Mouse (Mus musculus) embryonic facial prominence, embryonic 11.5 days (tissue): ENCODE data around the gene Gigyf1. TPM values are rescaled to one million over a fixed set of nuclear protein-coding genes. Genes with fewer than 3 reads are reported as not detected.

Experiments used
- ATAC-seq: fragments of 200-750 bp; cut with Nextera tagmentation; replicated peaks from 2 replicates; pipeline ENCODE4 v1.8.0; 2017; ENCODE audit warnings: low read depth; ENCODE audit not compliant: insufficient number of reproducible peaks, low FRiP score, low TSS enrichment
- DNase-seq: peaks from one replicate; pipeline ENCODE4 v3.0.0-alpha.2; 2015; ENCODE audit warnings: low spot score
- H3K27ac ChIP-seq: fragments of 300-500 bp; sonication (generic); replicated peaks from 2 replicates; pipeline ENCODE4 v1.5.1; 2014; ENCODE audit warnings: mild to moderate bottlenecking, low read depth, low read length, control low read depth
- H3K27me3 ChIP-seq: fragments of 300-500 bp; sonication (generic); 2 replicates; pipeline ENCODE4 v1.6.1; 2014; ENCODE audit warnings: mild to moderate bottlenecking, low read length, moderate library complexity, mixed read lengths; ENCODE audit not compliant: control insufficient read depth, insufficient read depth
- H3K36me3 ChIP-seq: fragments of 300-500 bp; sonication (generic); replicated peaks from 2 replicates; pipeline ENCODE4 v1.6.1; 2014; ENCODE audit warnings: low read depth, mild to moderate bottlenecking, low read length, moderate library complexity, mixed read lengths; ENCODE audit not compliant: control insufficient read depth, insufficient read depth
- H3K4me1 ChIP-seq: fragments of 300-500 bp; sonication (generic); 2 replicates; pipeline ENCODE4 v1.6.1; 2014; ENCODE audit warnings: low read length, mixed read lengths; ENCODE audit not compliant: control insufficient read depth, insufficient read depth
- H3K4me2 ChIP-seq: fragments of 300-500 bp; sonication (generic); 2 replicates; pipeline ENCODE4 v1.6.1; 2014; ENCODE audit warnings: low read depth, mild to moderate bottlenecking, control low read depth, low read length, moderate library complexity
- H3K4me3 ChIP-seq: fragments of 300-500 bp; sonication (generic); 2 replicates; pipeline ENCODE4 v1.5.1; 2014; ENCODE audit warnings: low read depth, low read length, control low read depth
- H3K9ac ChIP-seq: fragments of 300-500 bp; sonication (generic); replicated peaks from 2 replicates; pipeline ENCODE4 v1.6.1; 2014; ENCODE audit warnings: mild to moderate bottlenecking, control low read depth, low read length
- H3K9me3 ChIP-seq: fragments of 300-500 bp; sonication (generic); replicated peaks from 2 replicates; pipeline ENCODE4 v1.6.1; 2016; ENCODE audit warnings: mild to moderate bottlenecking, low read length, inconsistent platforms, mixed read lengths; ENCODE audit not compliant: control insufficient read depth
- WGBS: fragments of 180-500 bp; shearing (Covaris S2); extraction: QIAGEN DNeasy Blood & Tissue Kit; methylation state at CpG from one replicate; pipeline ENCODE4 v1.1.7; 2014; 5-methylcytosine and 5-hydroxymethylcytosine counted together
- polyA plus RNA-seq: library from polyadenylated mRNA; unstranded; fragments of >200 nt; fragmentation: Nextera tagmentation; extraction: Ambion mirVana; gene quantifications from 2 replicates; pipeline ENCODE4 v1.2.1, GENCODE M21; 2014

Gigyf1 gene
- 8.5 and 8.7 TPM in 2 replicates for polyA plus RNA-seq

DNA sequence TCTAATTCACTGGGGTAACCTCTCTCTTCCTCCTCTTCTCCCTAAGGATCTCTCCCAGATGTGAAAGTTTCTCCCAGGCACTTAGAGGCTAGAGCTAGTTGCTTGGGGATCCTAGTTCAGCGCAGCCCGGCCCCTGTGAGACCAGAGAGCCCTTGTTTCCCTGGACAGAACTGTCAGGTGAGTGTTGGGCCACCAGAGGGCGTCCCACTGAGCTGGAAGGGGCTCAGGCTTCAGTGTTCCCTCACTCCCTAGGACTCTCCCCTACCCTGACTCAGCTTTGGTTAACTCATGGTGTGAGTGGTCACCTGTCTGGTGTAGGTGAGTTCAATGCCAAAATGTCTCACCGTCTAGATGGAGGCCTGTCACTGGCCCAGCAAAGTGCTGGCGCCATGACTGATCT lies at the start of gene Gigyf1:
Gene Gigyf1, plus strand, starts transcription at position 113 of the 400 bp plus-strand sequence.
- Histone ChIP-seq H3K9ac (no peak within 1 kb of the TSS), H3K4me3 (no peak within 1 kb of the TSS), H3K4me2 (no peak within 1 kb of the TSS), H3K27me3 (no peaks in the 10 kb centered on the region), H3K27ac (no peak within 1 kb of the TSS), H3K36me3 (peaks cover 32% of the 10 kb centered on the region), H3K4me1 (no peaks in the 10 kb centered on the region; the same call in 1 of the 2 replicates), H3K9me3 (no peaks in the 10 kb centered on the region)
- DNase-seq: peak; percentile 45
- 78% methylated on average over 5 of the region's 5 CpGs for WGBS
- 0 out of 2 replicates have a peak, but pooled peaks have one; percentile 24 for ATAC-seq

DNA sequence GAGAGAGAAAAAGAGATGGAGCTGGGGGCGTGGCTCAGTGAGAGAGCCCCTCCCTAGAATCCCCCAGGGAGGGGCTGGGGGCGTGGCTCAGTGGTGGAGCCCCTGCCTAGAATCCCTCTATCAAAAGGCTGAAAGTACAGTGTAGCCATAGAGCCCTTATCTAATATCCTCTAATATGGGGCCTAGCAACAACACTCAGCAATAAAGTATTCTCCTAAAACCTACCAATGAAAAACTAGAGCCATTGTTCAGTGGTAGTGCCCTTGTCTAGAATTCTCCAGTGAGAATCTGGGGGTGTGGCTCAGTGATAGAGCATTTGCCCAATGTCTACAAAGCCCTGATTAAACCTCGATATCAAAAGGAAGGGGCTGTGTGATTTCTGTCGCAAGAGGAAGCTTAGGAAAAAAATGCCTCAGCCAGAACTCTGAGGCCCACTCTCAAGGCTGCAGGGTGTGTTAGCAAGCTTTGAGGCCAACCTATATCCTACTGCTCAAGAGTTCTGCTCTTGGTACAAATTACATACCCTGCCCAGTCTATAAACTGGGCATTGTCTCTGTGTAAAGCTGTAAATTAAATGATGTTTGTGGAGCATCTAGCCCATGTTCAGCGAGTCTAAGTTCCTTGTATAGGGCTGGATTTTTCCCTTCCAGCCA lies 46.0 kb upstream of the Gigyf1 start:
- H3K4me2 ChIP-seq: no peak overlapping the region
- no peak overlapping the region for H3K4me3 ChIP-seq
- no peaks in the 10 kb centered on the region for H3K36me3 ChIP-seq
- no peaks in the 10 kb centered on the region for H3K27me3 ChIP-seq
- H3K9me3 ChIP-seq: no peaks in the 10 kb centered on the region
- DNase-seq: no peak
- H3K9ac ChIP-seq: no peak overlapping the region
- 71% methylated on average over 5 of the region's 5 CpGs for WGBS
- H3K4me1 ChIP-seq: no peaks in the 10 kb centered on the region
- ATAC-seq: no peak
- H3K27ac ChIP-seq: no peak overlapping the region

DNA sequence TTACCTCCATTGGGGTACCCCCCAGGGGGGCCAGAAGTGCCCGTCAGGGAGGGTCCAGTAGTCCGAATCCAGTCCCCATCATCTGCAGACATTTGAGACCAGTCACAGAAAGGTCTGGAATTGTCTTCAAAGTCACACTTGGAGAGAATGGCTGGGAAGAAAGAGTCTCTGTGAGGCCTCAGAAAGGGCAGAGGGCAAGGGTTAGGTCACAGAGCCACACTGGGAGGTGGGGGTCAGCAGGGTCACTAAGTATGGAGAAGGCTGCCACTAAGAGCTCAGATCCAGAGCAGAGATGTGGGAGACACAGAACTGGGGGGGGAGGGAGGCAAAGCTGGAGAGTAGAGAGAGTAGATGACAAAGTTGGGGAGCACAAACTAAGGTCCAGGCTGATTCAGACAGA lies 44.0 kb upstream of the Gigyf1 start:
- DNase-seq (no peak), ATAC-seq (no peak)
- 26% methylated on average over 2 of the region's 2 CpGs for WGBS
- no peak overlapping the region for H3K9ac ChIP-seq
- no peaks in the 10 kb centered on the region for H3K4me1 ChIP-seq
- no peak overlapping the region for H3K4me3 ChIP-seq
- no peaks in the 10 kb centered on the region for H3K36me3 ChIP-seq
- no peaks in the 10 kb centered on the region for H3K27me3 ChIP-seq
- no peak overlapping the region for H3K27ac ChIP-seq
- no peak overlapping the region for H3K4me2 ChIP-seq
- H3K9me3 ChIP-seq: no peaks in the 10 kb centered on the region

DNA sequence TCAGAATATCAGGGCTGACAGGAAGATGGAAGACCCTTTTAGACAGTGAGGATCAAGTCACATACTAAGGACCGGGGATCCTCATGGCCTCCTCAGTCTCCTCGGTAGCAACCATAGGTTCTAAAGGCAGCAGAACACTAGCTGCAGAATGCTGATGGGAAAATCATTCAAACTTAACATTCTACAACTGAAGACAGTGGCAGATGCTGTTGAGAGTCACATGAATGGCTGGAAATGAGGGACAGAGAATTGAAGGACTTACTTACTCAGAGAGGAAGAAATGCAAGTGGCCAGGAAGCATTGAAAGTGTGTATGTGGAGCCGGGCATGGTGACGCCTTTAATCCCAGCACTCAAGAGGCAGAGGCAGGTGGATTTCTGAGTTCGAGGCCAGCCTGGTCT lies 41.4 kb upstream of the Gigyf1 start, which contains the start of gene Zan:
Gene Zan, minus strand, starts transcription at position 101 of the 400 bp plus-strand sequence.
- no peak for ATAC-seq
- Histone ChIP-seq H3K9me3 (no peaks in the 10 kb centered on the region), H3K36me3 (no peaks in the 10 kb centered on the region), H3K27me3 (no peaks in the 10 kb centered on the region), H3K4me2 (no peak within 1 kb of the TSS), H3K27ac (no peak within 1 kb of the TSS), H3K4me1 (no peaks in the 10 kb centered on the region), H3K4me3 (no peak within 1 kb of the TSS), H3K9ac (no peak within 1 kb of the TSS)
- DNase-seq: no peak
- 89% methylated on average over 5 of the region's 5 CpGs for WGBS

DNA sequence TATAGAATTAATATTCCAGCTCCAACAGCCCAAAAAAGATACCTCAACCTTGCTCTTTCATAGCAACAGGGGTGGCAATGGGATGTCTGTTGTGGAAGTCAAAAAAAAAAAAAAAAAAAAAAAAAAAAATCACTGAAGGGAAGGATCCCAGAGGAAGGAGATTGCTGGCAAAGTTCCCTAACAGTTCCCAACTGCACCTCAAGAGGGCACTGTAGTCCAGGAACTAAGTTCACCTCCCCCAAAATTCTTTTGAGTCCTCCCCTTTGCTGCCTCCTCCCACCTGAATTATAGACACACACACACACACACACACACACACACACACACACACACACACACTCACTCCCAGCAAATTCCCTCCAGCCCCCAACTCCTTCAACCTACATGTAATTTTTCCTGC lies 37.2 kb upstream of the Gigyf1 start:
- H3K36me3 ChIP-seq: no peaks in the 10 kb centered on the region
- no peak overlapping the region for H3K27ac ChIP-seq
- DNase-seq (peak; percentile 92), ATAC-seq (no peak)
- H3K9ac ChIP-seq: no peak overlapping the region
- H3K9me3 ChIP-seq: no peaks in the 10 kb centered on the region
- no peaks in the 10 kb centered on the region; the same call in 1 of the 2 replicates for H3K27me3 ChIP-seq
- no peak overlapping the region for H3K4me3 ChIP-seq
- H3K4me1 ChIP-seq: peaks cover 7% of the 10 kb centered on the region; the same call in 1 of the 2 replicates
- no peak overlapping the region for H3K4me2 ChIP-seq

DNA sequence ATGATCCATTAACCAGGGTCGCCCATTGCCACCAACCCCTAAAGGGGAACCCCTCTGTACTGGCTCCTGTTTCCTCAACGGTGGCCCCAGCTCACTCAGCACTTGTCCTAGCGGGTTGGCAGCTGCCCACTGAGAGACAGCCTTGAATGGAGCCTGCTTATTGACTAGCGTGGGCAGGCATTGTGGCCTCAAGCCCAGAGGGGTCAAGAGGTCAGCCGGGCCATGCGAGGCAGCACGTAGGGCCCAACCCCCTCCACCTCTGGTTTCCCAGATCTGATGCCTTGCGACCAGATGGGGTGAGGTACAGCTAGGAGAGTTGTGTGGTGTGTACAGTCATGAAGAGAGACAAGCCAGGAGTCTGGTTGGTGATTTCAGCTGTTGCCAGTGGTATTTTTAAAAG lies 36.5 kb upstream of the Gigyf1 start:
- Histone ChIP-seq H3K4me3 (no peak overlapping the region), H3K4me1 (peaks cover 7% of the 10 kb centered on the region; the same call in 1 of the 2 replicates), H3K27ac (no peak overlapping the region), H3K9ac (no peak overlapping the region), H3K9me3 (no peaks in the 10 kb centered on the region), H3K4me2 (no peak overlapping the region), H3K36me3 (no peaks in the 10 kb centered on the region), H3K27me3 (no peaks in the 10 kb centered on the region; the same call in 1 of the 2 replicates)
- no peak for DNase-seq
- 20% methylated on average over 8 of the region's 8 CpGs for WGBS
- no peak for ATAC-seq

DNA sequence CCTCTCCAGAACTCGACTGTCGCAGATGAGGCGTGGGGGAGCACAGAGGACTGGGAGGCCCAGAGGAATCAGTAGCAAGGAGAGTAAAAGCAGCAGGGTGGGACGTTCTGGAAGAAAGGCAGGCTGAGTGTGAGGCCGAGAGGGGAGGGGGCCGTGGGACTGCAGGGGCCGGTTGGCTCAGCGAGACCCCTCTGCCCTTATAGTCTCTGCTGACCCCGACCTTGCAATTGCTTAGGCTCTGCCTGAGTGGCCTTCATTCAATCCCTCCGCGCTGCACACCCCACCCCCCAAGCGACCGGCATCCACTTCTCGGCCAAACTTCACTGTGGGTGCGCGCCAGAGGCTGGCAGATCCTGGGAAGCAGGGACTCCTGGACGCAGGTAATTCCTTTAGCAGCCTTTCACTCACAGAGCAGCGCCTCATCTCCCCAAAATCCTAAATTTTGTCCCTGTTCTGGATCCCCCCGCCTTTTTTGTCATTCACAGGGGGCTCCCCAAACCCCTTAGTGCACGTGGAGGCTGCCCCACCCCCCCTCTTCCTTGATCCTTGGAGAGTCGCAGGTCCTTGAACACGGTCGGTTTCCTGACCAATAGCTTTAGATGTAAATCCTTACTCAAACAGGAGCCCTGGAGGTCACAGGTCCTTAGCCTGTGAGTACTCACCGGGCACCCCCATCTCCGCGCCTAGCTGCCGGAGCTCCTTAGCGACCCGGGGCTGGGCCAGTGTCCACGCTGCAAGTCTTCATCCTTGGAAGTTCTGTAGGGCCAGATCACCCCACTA lies 33.1 kb upstream of the Gigyf1 start:
- H3K9ac ChIP-seq: peak overlapping the region; percentile 57
- no peak for ATAC-seq
- peaks cover 7% of the 10 kb centered on the region; the same call in 1 of the 2 replicates for H3K4me1 ChIP-seq
- peak overlapping the region; percentile 85 for H3K4me2 ChIP-seq
- no peaks in the 10 kb centered on the region; the same call in 1 of the 2 replicates for H3K27me3 ChIP-seq
- H3K36me3 ChIP-seq: no peaks in the 10 kb centered on the region
- H3K9me3 ChIP-seq: no peaks in the 10 kb centered on the region
- no peak overlapping the region for H3K27ac ChIP-seq
- peak overlapping the region; percentile 30 for H3K4me3 ChIP-seq
- peak; percentile 30 for DNase-seq
- WGBS: 7% methylated on average over 30 of the region's 30 CpGs

DNA sequence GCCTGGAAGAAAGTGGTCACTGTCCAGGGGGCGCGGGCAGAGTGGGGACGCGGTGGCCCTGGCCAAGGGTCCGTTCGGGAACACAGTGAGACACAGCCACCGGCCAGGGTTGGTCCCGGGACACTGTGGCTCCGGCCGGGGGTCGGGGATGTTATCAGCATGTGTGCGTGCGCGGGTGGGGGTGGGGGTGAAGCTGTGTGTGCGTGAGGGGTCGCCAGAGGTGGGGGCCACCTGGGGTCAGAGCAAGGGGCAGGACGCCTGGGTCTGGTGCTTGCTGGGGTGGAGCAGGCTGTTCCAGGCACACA lies 32.5 kb upstream of the Gigyf1 start:
- peak overlapping the region; percentile 30 for H3K4me3 ChIP-seq
- DNase-seq (no peak), ATAC-seq (no peak)
- H3K9me3 ChIP-seq: no peaks in the 10 kb centered on the region
- H3K9ac ChIP-seq: peak overlapping the region; percentile 57
- peak overlapping the region; percentile 85 for H3K4me2 ChIP-seq
- H3K4me1 ChIP-seq: peaks cover 7% of the 10 kb centered on the region; the same call in 1 of the 2 replicates
- H3K36me3 ChIP-seq: no peaks in the 10 kb centered on the region
- 1% methylated on average over 17 of the region's 17 CpGs for WGBS
- no peak overlapping the region for H3K27ac ChIP-seq
- no peaks in the 10 kb centered on the region; the same call in 1 of the 2 replicates for H3K27me3 ChIP-seq
